9 mouse cellular contexts compared by ENCODE assay signal in the genomic region with DNA sequence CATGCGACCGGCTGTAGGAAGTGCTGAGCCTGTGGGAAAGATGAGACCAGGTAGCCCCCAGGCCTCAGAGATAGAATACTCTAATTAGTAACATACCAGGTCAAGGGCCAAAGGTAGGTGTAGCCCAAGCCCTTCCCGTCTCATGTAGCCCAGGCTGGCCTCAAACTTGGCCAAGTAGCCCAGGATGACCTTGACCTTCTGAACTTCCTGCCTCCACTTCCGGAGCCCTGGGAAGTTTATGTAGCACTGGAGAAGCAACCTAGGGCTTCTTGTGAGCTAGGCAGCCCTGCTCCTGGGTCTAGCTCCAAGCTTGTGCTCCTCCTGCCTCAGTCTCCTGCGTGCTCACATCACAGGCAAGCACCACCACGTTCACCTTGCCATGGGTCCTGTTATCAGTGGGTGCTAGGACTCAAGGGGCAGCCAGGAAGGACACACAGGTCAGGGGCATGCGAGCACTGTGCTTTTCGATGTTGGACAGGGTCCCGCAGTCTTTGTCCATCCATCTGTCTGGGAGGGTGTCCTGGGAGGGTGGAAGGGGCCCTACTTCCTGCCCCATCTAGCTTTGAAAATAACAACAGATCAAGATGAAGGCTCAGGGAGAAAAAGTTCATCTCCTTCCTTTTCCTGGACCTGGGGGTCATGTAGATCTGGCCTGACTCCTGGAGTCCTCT. TPM values are rescaled to one million over a fixed set of nuclear protein-coding genes. Genes with fewer than 3 reads are reported as not detected.
DNase-seq lines count a peak whose midpoint lies in the region; ATAC-seq lines count a peak whose summit lies in the region.
"Had no signal": no experiment of that assay in that cellular context is flagged by ENCODE, and none has a peak within 500 bp of the region (broad histone marks: within the 10 kb centered on the region; RNA-seq: fewer than 3 reads in every experiment).

No protein-coding gene starts in this region.

- H3K4me3 ChIP-seq in heart, embryonic 13.5 days, result peak overlapping the region; percentile 69
- H3K4me3 ChIP-seq in heart, embryonic 16.5 days (ENCODE audit: low read length), result peak overlapping the region; percentile 76
- H3K4me3 ChIP-seq in liver, embryonic 16.5 days (ENCODE audit: low read depth, low read length), result peak overlapping the region; percentile 81

- H3K27ac ChIP-seq in heart, embryonic 13.5 days (replicated peaks), result peak overlapping the region; percentile 79
- H3K27ac ChIP-seq in heart, embryonic 16.5 days (ENCODE audit: low read length), result peak overlapping the region; percentile 77
- H3K27ac ChIP-seq in liver, embryonic 16.5 days (ENCODE audit: low read length), result peak overlapping the region; percentile 99

- H3K9ac ChIP-seq in heart, embryonic 13.5 days, result peak overlapping the region; percentile 88
- H3K9ac ChIP-seq in heart, embryonic 16.5 days (ENCODE audit: low read length), result peak overlapping the region; percentile 81; the same call in 1 of the 2 replicates
- peak overlapping the region; percentile 85 for H3K9ac ChIP-seq in liver, embryonic 16.5 days (ENCODE audit: low read depth, low read length)

- DNase-seq in heart, adult 18-20 months, result no peak
- peak; percentile 58 for DNase-seq in ES-CJ7 (ENCODE audit: low read depth, low spot score)
- DNase-seq in frontal cortex, postnatal 10 days (ENCODE audit: low spot score in 2 of 2), result no peak
- no peak for DNase-seq in adrenal gland, adult 2 months
- no peak for DNase-seq in cerebellum, postnatal 25 days

- ATAC-seq in heart, embryonic 13.5 days (ENCODE audit: extremely low read depth, insufficient number of reproducible peaks, low FRiP score, low TSS enrichment), result no peak
- no peak for ATAC-seq in heart, embryonic 16.5 days (replicated peaks; ENCODE audit: extremely low read depth, insufficient read depth, low FRiP score)
- ATAC-seq in liver, embryonic 16.5 days (ENCODE audit: low read depth), result no peak

- no peaks in the 10 kb centered on the region for H3K9me3 ChIP-seq in heart, embryonic 13.5 days
- H3K9me3 ChIP-seq in heart, embryonic 16.5 days (replicated peaks; ENCODE audit: control insufficient read depth, low read length), result no peaks in the 10 kb centered on the region
- H3K9me3 ChIP-seq in liver, embryonic 16.5 days (replicated peaks; ENCODE audit: control insufficient read depth, low read length), result peaks cover 51% of the 10 kb centered on the region

- H3K36me3 ChIP-seq in heart, embryonic 13.5 days, result peaks cover 43% of the 10 kb centered on the region
- peaks cover 32% of the 10 kb centered on the region for H3K36me3 ChIP-seq in heart, embryonic 16.5 days (ENCODE audit: control insufficient read depth, insufficient read depth)
- H3K36me3 ChIP-seq in liver, embryonic 16.5 days (ENCODE audit: control insufficient read depth, insufficient read depth), result peaks cover 49% of the 10 kb centered on the region

- peaks cover 18% of the 10 kb centered on the region for H3K4me1 ChIP-seq in heart, embryonic 13.5 days
- peaks cover 12% of the 10 kb centered on the region for H3K4me1 ChIP-seq in heart, embryonic 16.5 days (ENCODE audit: control insufficient read depth, insufficient read depth, low read length)
- peaks cover 24% of the 10 kb centered on the region for H3K4me1 ChIP-seq in liver, embryonic 16.5 days (ENCODE audit: control insufficient read depth, low read depth, low read length)

- H3K4me2 ChIP-seq in heart, embryonic 13.5 days, result peak overlapping the region; percentile 86
- peak overlapping the region; percentile 68 for H3K4me2 ChIP-seq in heart, embryonic 16.5 days (ENCODE audit: low read depth, low read length)
- peak overlapping the region; percentile 79 for H3K4me2 ChIP-seq in liver, embryonic 16.5 days (ENCODE audit: low read depth, low read length)

- WGBS in heart, embryonic 13.5 days, result 68% methylated on average over 9 of the region's 9 CpGs
- 71% methylated on average over 9 of the region's 9 CpGs for WGBS in heart, embryonic 16.5 days
- 56% methylated on average over 9 of the region's 9 CpGs for WGBS in liver, embryonic 16.5 days (ENCODE audit: insufficient replicate concordance)

- H3K27me3 ChIP-seq in heart, embryonic 13.5 days (replicated peaks), result no peaks in the 10 kb centered on the region; the same call in 1 of the 2 replicates
- H3K27me3 ChIP-seq in heart, embryonic 16.5 days (ENCODE audit: control insufficient read depth, insufficient read depth, low read length), result no peaks in the 10 kb centered on the region
- no peaks in the 10 kb centered on the region for H3K27me3 ChIP-seq in liver, embryonic 16.5 days (ENCODE audit: control insufficient read depth, insufficient read depth, low read depth, low read length)

RNA-seq across cellular contexts. Expression of a gene that starts 1.0 kb away (rescaled TPM):
- 4.9 and 6.9 TPM in 2 replicates for polyA plus RNA-seq in heart, embryonic 13.5 days (2015; fragmentation: Nextera tagmentation; extraction: Ambion mirVana)
- total RNA-seq in heart, adult 18-20 months (2021), result 10 to 100 TPM; 19.0 to 21.5 TPM
- polyA plus RNA-seq in heart, embryonic 16.5 days (2015; fragmentation: Nextera tagmentation; extraction: Ambion mirVana), result 7.1 and 7.2 TPM in 2 replicates
- 13.7 and 13.8 TPM in 2 replicates for polyA plus RNA-seq in liver, embryonic 16.5 days (2015; fragmentation: Nextera tagmentation; extraction: Ambion mirVana)
- total RNA-seq in adrenal gland, adult 2 months (2021), result 10 to 100 TPM; 37.1 to 47.0 TPM
- polyA plus RNA-seq in adrenal gland, adult 2 months (2012; rRNA removed), result 13.3 and 19.6 TPM in 2 replicates

RNA-seq across cellular contexts. Expression of a gene that starts 34.1 kb away (rescaled TPM):
- 0.11 TPM in 1 of 2 replicates, not detected in the other for polyA plus RNA-seq in heart, embryonic 13.5 days (2015; fragmentation: Nextera tagmentation; extraction: Ambion mirVana)
- total RNA-seq in heart, adult 18-20 months (2021), result not detected
- polyA plus RNA-seq in heart, embryonic 16.5 days (2015; fragmentation: Nextera tagmentation; extraction: Ambion mirVana), result 3.5 TPM in 1 of 2 replicates, not detected in the other
- not detected in 2 replicates for polyA plus RNA-seq in liver, embryonic 16.5 days (2015; fragmentation: Nextera tagmentation; extraction: Ambion mirVana)
- total RNA-seq in adrenal gland, adult 2 months (2021), result not detected
- not detected in 2 replicates for polyA plus RNA-seq in adrenal gland, adult 2 months (2012; rRNA removed)
- total RNA-seq: neutrophil, adult 5-6 weeks had no signal

RNA-seq across cellular contexts. Expression of a gene that starts 43.0 kb away (rescaled TPM):
- 0.74 and 0.92 TPM in 2 replicates for polyA plus RNA-seq in heart, embryonic 13.5 days (2015; fragmentation: Nextera tagmentation; extraction: Ambion mirVana)
- total RNA-seq in heart, adult 18-20 months (2021), result 10 to 100 TPM; 18.4 to 33.2 TPM
- polyA plus RNA-seq in heart, embryonic 16.5 days (2015; fragmentation: Nextera tagmentation; extraction: Ambion mirVana), result 1.1 and 1.3 TPM in 2 replicates
- polyA plus RNA-seq in liver, embryonic 16.5 days (2015; fragmentation: Nextera tagmentation; extraction: Ambion mirVana), result 0.30 and 0.34 TPM in 2 replicates
- total RNA-seq in adrenal gland, adult 2 months (2021), result 1 to 10 TPM; 3.9 to 5.3 TPM
- polyA plus RNA-seq in adrenal gland, adult 2 months (2012; rRNA removed), result 1.3 and 2.1 TPM in 2 replicates
- total RNA-seq: neutrophil, adult 5-6 weeks had no signal
